Mouse (Mus musculus) ES-Bruce4 (cell line): ENCODE data around the gene Rcvrn. TPM values are rescaled to one million over a fixed set of nuclear protein-coding genes. Genes with fewer than 3 reads are reported as not detected.

Source experiments
- H3K27ac ChIP-seq: 2 replicates; pipeline ENCODE4 v1.5.1; 2012; ENCODE audit warnings: low read length, inconsistent platforms; ENCODE audit not compliant: insufficient read depth
- H3K27me3 ChIP-seq: 2 replicates; pipeline ENCODE4 v1.6.1; 2012; ENCODE audit warnings: mild to moderate bottlenecking, low read length, inconsistent platforms; ENCODE audit not compliant: control insufficient read depth, poor library complexity, insufficient read depth, severe bottlenecking
- H3K36me3 ChIP-seq: 2 replicates; pipeline ENCODE4 v1.6.1; 2012; ENCODE audit warnings: inconsistent platforms, mild to moderate bottlenecking, low read length, moderate library complexity; ENCODE audit not compliant: control insufficient read depth, poor library complexity, insufficient read depth, severe bottlenecking
- H3K4me1 ChIP-seq: one replicate; pipeline ENCODE4 v1.8.1; 2011; ENCODE audit warnings: low read length; ENCODE audit not compliant: control insufficient read depth, insufficient read depth
- H3K4me3 ChIP-seq: 2 replicates; pipeline ENCODE4 v1.5.1; 2011; ENCODE audit warnings: low read depth, mild to moderate bottlenecking, low read length
- H3K9ac ChIP-seq: 2 replicates; pipeline ENCODE4 v1.6.1; 2012; ENCODE audit warnings: low read depth, mild to moderate bottlenecking, inconsistent platforms; ENCODE audit not compliant: poor library complexity, severe bottlenecking
- H3K9me3 ChIP-seq: replicated peaks from 2 replicates; pipeline ENCODE4 v1.6.1; 2012; ENCODE audit warnings: mild to moderate bottlenecking, low read length, inconsistent platforms; ENCODE audit not compliant: control insufficient read depth, poor library complexity, insufficient read depth, severe bottlenecking
- CTCF ChIP-seq: IDR thresholded peaks from one replicate; pipeline ENCODE4 v1.8.1; 2011; ENCODE audit warnings: low read depth, low read length
- EP300 ChIP-seq: IDR thresholded peaks from 2 replicates; pipeline ENCODE4 v1.6.1; 2011; ENCODE audit warnings: low read depth, low read length; ENCODE audit not compliant: insufficient read depth
- POLR2A ChIP-seq: IDR thresholded peaks from one replicate; pipeline ENCODE4 v1.8.1; 2011; ENCODE audit warnings: low read length; ENCODE audit not compliant: insufficient read depth
- polyA plus RNA-seq: library from polyadenylated mRNA; stranded (reverse); fragments of >200 nt; gene quantifications from 2 replicates; pipeline ENCODE4 v1.2.4, GENCODE M21; 2011; ENCODE audit warnings: low read depth; ENCODE audit not compliant: missing spikeins, insufficient read depth, insufficient read length

Gene Rcvrn
- polyA plus RNA-seq, 1 experiment, result not detected

DNA sequence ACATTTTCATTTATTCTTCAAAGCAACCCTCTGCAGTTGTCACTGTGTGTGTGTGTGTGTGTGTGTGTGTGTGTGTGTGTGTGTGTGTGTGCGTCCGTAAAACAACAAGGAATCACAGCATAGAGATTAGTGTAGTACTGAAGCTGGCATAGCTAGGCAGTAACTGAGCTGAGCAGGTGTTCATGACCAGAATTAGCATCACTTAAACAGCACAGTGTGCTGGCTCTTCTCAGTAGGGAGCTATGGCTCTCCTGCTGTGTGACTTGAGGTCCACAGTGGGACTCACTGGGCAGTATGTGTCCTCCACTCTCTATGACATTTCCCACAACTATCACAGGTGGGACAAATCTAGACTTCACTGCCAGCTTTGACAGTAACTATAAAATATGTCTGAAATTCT is 35.9 kb downstream of the Rcvrn start:
- Histone ChIP-seq H3K36me3 (no peaks in the 10 kb centered on the region), H3K27me3 (no peaks in the 10 kb centered on the region), H3K4me3 (no peak overlapping the region), H3K9me3 (no peaks in the 10 kb centered on the region), H3K27ac (no peak overlapping the region), H3K9ac (no peak overlapping the region), H3K4me1 (no peaks in the 10 kb centered on the region)
- no peak for TF ChIP-seq EP300

DNA sequence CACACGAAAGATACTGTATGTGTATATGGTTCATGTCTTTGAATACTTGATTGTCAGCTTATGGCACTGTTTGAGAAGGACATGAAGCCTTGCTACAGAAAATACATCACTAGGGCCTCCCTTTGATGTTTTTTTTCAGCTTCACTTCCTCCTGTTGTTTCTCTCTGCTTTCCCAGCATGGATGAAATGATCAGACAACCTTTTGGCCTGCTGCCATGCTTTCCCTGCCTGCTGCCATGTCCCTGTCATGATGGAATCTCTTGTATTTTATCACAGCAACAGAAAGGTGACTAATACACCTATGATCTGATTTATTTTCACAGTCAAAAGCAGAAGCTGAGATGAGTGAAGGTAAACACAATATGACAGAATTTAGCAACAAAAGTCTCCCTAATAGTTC is 38.6 kb downstream of the Rcvrn start:
- Histone ChIP-seq H3K9me3 (no peaks in the 10 kb centered on the region), H3K4me3 (no peak overlapping the region), H3K4me1 (no peaks in the 10 kb centered on the region), H3K9ac (no peak overlapping the region), H3K27me3 (no peaks in the 10 kb centered on the region), H3K27ac (no peak overlapping the region), H3K36me3 (no peaks in the 10 kb centered on the region)
- TF ChIP-seq EP300, result no peak
- no peak for TF ChIP-seq POLR2A
- TF ChIP-seq CTCF, result no peak

- H3K9me3 ChIP-seq, result no peaks in the 10 kb centered on the region
- no peak overlapping the region for H3K27ac ChIP-seq
- no peak overlapping the region for H3K4me3 ChIP-seq
- no peaks in the 10 kb centered on the region for H3K27me3 ChIP-seq
- no peak for TF ChIP-seq POLR2A
- TF ChIP-seq EP300, result no peak
- no peak for TF ChIP-seq CTCF
- no peak overlapping the region for H3K9ac ChIP-seq
- no peaks in the 10 kb centered on the region for H3K4me1 ChIP-seq
- H3K36me3 ChIP-seq, result no peaks in the 10 kb centered on the region
Observed at GRCm38 (mm10) chr11:67734597-67734996, 39.5 kb downstream of the Rcvrn start.

- Histone ChIP-seq H3K4me1 (no peaks in the 10 kb centered on the region), H3K9ac (no peak overlapping the region), H3K4me3 (no peak overlapping the region), H3K27ac (no peak overlapping the region), H3K9me3 (no peaks in the 10 kb centered on the region), H3K36me3 (no peaks in the 10 kb centered on the region), H3K27me3 (no peaks in the 10 kb centered on the region)
- TF ChIP-seq POLR2A (no peak), CTCF (no peak), EP300 (no peak)
Observed at GRCm38 (mm10) chr11:67738345-67738744, 43.2 kb downstream of the Rcvrn start.

DNA sequence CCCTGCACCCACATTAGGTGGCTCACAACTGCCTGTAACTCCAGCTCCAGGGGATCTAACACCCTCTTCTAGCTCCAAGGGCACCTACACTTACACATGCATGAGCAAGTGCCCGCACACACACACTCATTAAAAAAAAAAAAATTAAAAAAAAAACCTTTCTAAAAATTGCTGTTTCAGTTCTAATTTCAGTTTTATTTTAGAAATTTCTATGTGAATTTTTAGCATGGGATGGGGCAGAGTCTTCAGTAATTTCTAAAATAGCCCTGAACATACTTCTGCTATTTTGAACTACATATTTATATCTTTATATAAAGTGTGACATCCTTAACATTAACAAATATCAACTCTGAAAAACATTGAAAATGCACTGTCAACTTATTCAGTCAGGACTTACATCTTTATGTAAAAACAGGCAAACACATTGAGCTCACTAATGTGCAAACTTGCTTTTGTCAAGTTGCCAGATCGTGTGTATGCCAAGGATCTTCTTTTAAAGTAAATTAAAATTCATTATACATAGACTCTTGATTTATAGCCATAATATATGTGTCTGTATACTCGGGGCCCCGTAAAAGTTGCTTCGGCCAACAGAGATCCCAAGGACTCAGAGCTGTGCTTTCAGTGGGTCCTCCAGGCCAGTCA is 43.8 kb downstream of the Rcvrn start:
- no peak overlapping the region for H3K4me3 ChIP-seq
- H3K9me3 ChIP-seq, result no peaks in the 10 kb centered on the region
- H3K9ac ChIP-seq, result no peak overlapping the region
- no peaks in the 10 kb centered on the region for H3K36me3 ChIP-seq
- no peak overlapping the region for H3K27ac ChIP-seq
- H3K27me3 ChIP-seq, result no peaks in the 10 kb centered on the region
- TF ChIP-seq CTCF (no peak), EP300 (no peak), POLR2A (no peak)
- no peaks in the 10 kb centered on the region for H3K4me1 ChIP-seq

- no peak for TF ChIP-seq EP300
- no peak for TF ChIP-seq CTCF
- no peak for TF ChIP-seq POLR2A
- no peak overlapping the region for H3K9ac ChIP-seq
Observed at GRCm38 (mm10) chr11:67741569-67741968, 46.4 kb downstream of the Rcvrn start.

More at GRCm38 (mm10) chr11:67741569-67741968, 46.4 kb downstream of the Rcvrn start:
- no peaks in the 10 kb centered on the region for H3K27me3 ChIP-seq
- no peaks in the 10 kb centered on the region for H3K4me1 ChIP-seq
- no peaks in the 10 kb centered on the region for H3K36me3 ChIP-seq
- no peak overlapping the region for H3K4me3 ChIP-seq
- no peak overlapping the region for H3K27ac ChIP-seq
- no peaks in the 10 kb centered on the region for H3K9me3 ChIP-seq

Other genes starting within 250 kb of the Rcvrn start
- 2.3 and 2.7 TPM in 2 replicates for gene Gas7, start 239.9 kb upstream of the Rcvrn start, polyA plus RNA-seq
- not detected in 2 replicates for gene Glp2r, start 75.8 kb downstream of the Rcvrn start, polyA plus RNA-seq
- not detected in 2 replicates for gene Gsg1l2, start 79.3 kb downstream of the Rcvrn start, polyA plus RNA-seq
- not detected in 2 replicates for gene Dhrs7c, start 102.9 kb downstream of the Rcvrn start, polyA plus RNA-seq
- 6.7 and 10.8 TPM in 2 replicates for gene Usp43, start 226.8 kb downstream of the Rcvrn start, polyA plus RNA-seq